Comparison of ENCODE assay signal across 34 mouse cellular contexts in genomic region chr19:36961320-36961719, GRCm38 (mm10).
"Had no signal": no experiment of that assay in that cellular context is flagged by ENCODE, and none has a peak within 500 bp of the region (broad histone marks: within the 10 kb centered on the region; RNA-seq: fewer than 3 reads in every experiment).

No protein-coding gene starts in this region.

- H3K4me1 ChIP-seq: heart, embryonic 12.5 days; heart, embryonic 13.5 days; heart, embryonic 15.5 days; hindbrain, embryonic 10.5 days; hindbrain, embryonic 12.5 days; hindbrain, embryonic 13.5 days; hindbrain, embryonic 15.5 days; intestine, embryonic 15.5 days; kidney, embryonic 15.5 days had no signal

- H3K4me3 ChIP-seq: heart, embryonic 12.5 days; heart, embryonic 13.5 days; heart, embryonic 15.5 days; hindbrain, embryonic 10.5 days; hindbrain, embryonic 12.5 days; hindbrain, embryonic 13.5 days; hindbrain, embryonic 15.5 days; intestine, embryonic 15.5 days; kidney, embryonic 15.5 days; layer of hippocampus, adult 2 months; left cerebral cortex, adult 2 months had no signal

- H3K4me2 ChIP-seq: heart, embryonic 12.5 days; heart, embryonic 13.5 days; heart, embryonic 15.5 days; hindbrain, embryonic 12.5 days; hindbrain, embryonic 13.5 days; hindbrain, embryonic 14.5 days; hindbrain, embryonic 15.5 days; intestine, embryonic 15.5 days; kidney, embryonic 15.5 days had no signal

- ATAC-seq: hindbrain, embryonic 16.5 days; hindbrain, postnatal 0 days; inflammation-experienced regulatory T-cells, adult 6 months; intestine, embryonic 15.5 days; intestine, embryonic 16.5 days; intestine, postnatal 0 days had no signal

- H3K27ac ChIP-seq: heart, embryonic 13.5 days; heart, embryonic 15.5 days; hindbrain, embryonic 10.5 days; hindbrain, embryonic 12.5 days; hindbrain, embryonic 13.5 days; hindbrain, embryonic 14.5 days; hindbrain, embryonic 15.5 days; hindbrain, postnatal 0 days; intestine, embryonic 15.5 days; kidney, embryonic 15.5 days; kidney, postnatal 0 days; layer of hippocampus, adult 2 months; left cerebral cortex, adult 2 months had no signal

- H3K9me3 ChIP-seq: heart, embryonic 12.5 days; heart, embryonic 13.5 days; heart, embryonic 15.5 days; hindbrain, embryonic 10.5 days; hindbrain, embryonic 12.5 days; hindbrain, embryonic 13.5 days; hindbrain, embryonic 15.5 days; intestine, embryonic 15.5 days; kidney, embryonic 15.5 days had no signal

- H3K9ac ChIP-seq: heart, embryonic 12.5 days; heart, embryonic 13.5 days; heart, embryonic 15.5 days; hindbrain, embryonic 12.5 days; hindbrain, embryonic 13.5 days; hindbrain, embryonic 14.5 days; hindbrain, embryonic 15.5 days; intestine, embryonic 15.5 days; kidney, embryonic 15.5 days had no signal

- H3K27me3 ChIP-seq: heart, embryonic 12.5 days; heart, embryonic 13.5 days; heart, embryonic 15.5 days; hindbrain, embryonic 12.5 days; hindbrain, embryonic 13.5 days; hindbrain, embryonic 15.5 days; intestine, embryonic 15.5 days; kidney, embryonic 15.5 days had no signal

- DNase-seq: heart, postnatal 10 days; heart, postnatal 14 days; heart, postnatal 36 days; heart, postnatal 4 days; kidney, adult 11 months; kidney, adult 18-20 months; kidney, adult 2 months; kidney, adult 8-10 months; kidney, adult 9 months; kidney, postnatal 10 days; kidney, postnatal 14 days; kidney, postnatal 25 days; kidney, postnatal 36 days; kidney, postnatal 4 days; layer of hippocampus, adult 9-11 months; layer of hippocampus, postnatal 36 days had no signal
